Mouse (Mus musculus): Measurements from ENCODE around the gene Stk32c.
A peak's percentile ranks its signal among the peaks of the same experiment; 100 is the strongest.

DNA sequence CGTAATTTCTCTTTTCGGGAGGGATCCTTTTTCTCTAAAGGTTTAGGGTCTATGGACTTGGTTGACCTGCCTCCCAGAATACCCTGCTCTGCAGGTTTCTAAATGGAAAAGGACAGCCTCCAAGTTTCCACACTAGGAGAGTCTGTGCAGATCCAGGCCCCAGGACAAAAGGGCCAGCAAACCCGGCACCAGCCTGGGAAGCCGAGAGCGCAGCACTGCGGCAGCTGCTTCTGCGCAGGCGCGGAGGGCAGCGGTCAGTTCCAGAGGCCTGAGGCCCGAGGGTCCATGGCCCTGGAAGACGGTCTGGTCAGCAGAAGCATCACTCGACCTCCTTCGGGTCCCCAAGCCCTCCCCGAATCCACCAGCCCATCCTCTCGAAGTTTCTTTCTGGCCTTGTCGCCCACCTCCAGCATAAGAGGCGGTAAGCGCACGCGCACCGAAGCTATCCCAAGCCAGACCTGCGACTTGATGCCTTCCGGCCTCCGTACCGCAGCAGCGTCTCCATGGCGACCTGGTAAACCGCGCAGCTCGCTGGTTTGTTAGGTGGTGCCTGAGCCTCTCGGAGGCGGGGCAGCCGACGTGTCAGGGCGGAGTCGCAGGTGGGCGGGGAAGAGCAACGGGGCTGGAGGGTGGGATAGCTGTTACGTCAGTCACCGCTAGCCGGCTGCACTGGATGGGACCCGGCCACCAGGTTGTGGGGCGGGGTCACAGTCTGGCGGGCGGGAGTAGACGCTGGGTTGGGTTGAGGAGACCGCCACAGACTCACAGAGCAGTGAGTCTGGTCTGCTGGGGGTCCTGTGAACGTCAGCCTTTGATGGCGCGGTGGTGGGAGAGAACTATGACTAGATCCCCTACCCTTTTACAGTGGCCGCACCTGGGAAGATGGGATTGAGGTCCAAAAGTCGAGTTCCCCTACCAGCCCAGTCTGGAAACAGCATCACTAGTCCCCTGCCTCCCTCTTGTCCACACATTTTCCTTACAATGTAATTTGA, at the start of gene Stk32c, which contains the start of gene Lrrc27:
- no peak for TF ChIP-seq MAFK (IDR thresholded peaks at IDR 0.05; ENCODE audit: insufficient read depth, low read depth, low read length)
- TF ChIP-seq HCFC1 (IDR thresholded peaks at IDR 0.05; ENCODE audit: borderline replicate concordance, insufficient read depth, low read length) = peak; percentile 64; the same call in 1 of the 2 replicates
- no peak for TF ChIP-seq CHD2 (IDR thresholded peaks at IDR 0.05; ENCODE audit: low read depth, low read length)
- no peak for TF ChIP-seq ZC3H11A (IDR thresholded peaks at IDR 0.05; ENCODE audit: borderline replicate concordance, low read depth, low read length)

Measured in ES-E14 (cell line).